Mouse (Mus musculus) liver, embryonic 11.5 days (tissue): ENCODE measurements around the gene Gda. TPM values are rescaled to one million over a fixed set of nuclear protein-coding genes. Genes with fewer than 3 reads are reported as not detected.

ENCODE experiments used
- ATAC-seq: fragments of 200-750 bp; cut with Nextera tagmentation; replicated peaks from 2 replicates; pipeline ENCODE4 v1.8.0; 2017; ENCODE audit warnings: moderate number of reproducible peaks, mild to moderate bottlenecking, moderate TSS enrichment, moderate library complexity; ENCODE audit not compliant: low FRiP score
- DNase-seq: peaks from one replicate; pipeline ENCODE4 v3.0.0-alpha.2; 2017; ENCODE audit warnings: low spot score
- H3K27ac ChIP-seq: fragments of 300-500 bp; sonication (generic); 2 replicates; pipeline ENCODE4 v1.5.1; 2014; ENCODE audit warnings: mild to moderate bottlenecking, low read depth, low read length, control low read depth
- H3K27me3 ChIP-seq: fragments of 300-500 bp; sonication (generic); replicated peaks from 2 replicates; pipeline ENCODE4 v1.6.1; 2014; ENCODE audit warnings: low read length, mixed read lengths; ENCODE audit not compliant: control insufficient read depth, insufficient read depth
- H3K36me3 ChIP-seq: fragments of 300-500 bp; sonication (generic); 2 replicates; pipeline ENCODE4 v1.6.1; 2014; ENCODE audit warnings: mild to moderate bottlenecking, low read length, moderate library complexity, mixed read lengths; ENCODE audit not compliant: control insufficient read depth, insufficient read depth
- H3K4me1 ChIP-seq: fragments of 300-500 bp; sonication (generic); replicated peaks from 2 replicates; pipeline ENCODE4 v1.6.1; 2014; ENCODE audit warnings: low read length, mixed read lengths; ENCODE audit not compliant: control insufficient read depth, insufficient read depth
- H3K4me2 ChIP-seq: fragments of 300-500 bp; sonication (generic); 2 replicates; pipeline ENCODE4 v1.6.1; 2014; ENCODE audit warnings: mild to moderate bottlenecking, control low read depth, moderate library complexity
- H3K4me3 ChIP-seq: fragments of 300-500 bp; sonication (generic); 2 replicates; pipeline ENCODE4 v1.5.1; 2014; ENCODE audit warnings: low read depth, low read length, control low read depth
- H3K9ac ChIP-seq: fragments of 300-500 bp; sonication (generic); 2 replicates; pipeline ENCODE4 v1.6.1; 2014; ENCODE audit warnings: low read depth, low read length, control low read depth
- H3K9me3 ChIP-seq: fragments of 300-500 bp; sonication (generic); 2 replicates; pipeline ENCODE4 v1.6.1; 2016; ENCODE audit warnings: low read length, inconsistent platforms, mixed read lengths; ENCODE audit not compliant: control insufficient read depth
- WGBS: fragments of 180-500 bp; shearing (Covaris S2); extraction: QIAGEN DNeasy Blood & Tissue Kit; methylation state at CpG from one replicate; pipeline ENCODE4 v1.1.7; 2014; 5-methylcytosine and 5-hydroxymethylcytosine counted together
- polyA plus RNA-seq: library from polyadenylated mRNA; unstranded; fragments of >200 nt; fragmentation: Nextera tagmentation; extraction: Ambion mirVana; gene quantifications from 2 replicates; pipeline ENCODE4 v1.2.1, GENCODE M21; 2014

Gene Gda
- polyA plus RNA-seq, 1 experiment from 2014 or later: 0.40 TPM

DNA sequence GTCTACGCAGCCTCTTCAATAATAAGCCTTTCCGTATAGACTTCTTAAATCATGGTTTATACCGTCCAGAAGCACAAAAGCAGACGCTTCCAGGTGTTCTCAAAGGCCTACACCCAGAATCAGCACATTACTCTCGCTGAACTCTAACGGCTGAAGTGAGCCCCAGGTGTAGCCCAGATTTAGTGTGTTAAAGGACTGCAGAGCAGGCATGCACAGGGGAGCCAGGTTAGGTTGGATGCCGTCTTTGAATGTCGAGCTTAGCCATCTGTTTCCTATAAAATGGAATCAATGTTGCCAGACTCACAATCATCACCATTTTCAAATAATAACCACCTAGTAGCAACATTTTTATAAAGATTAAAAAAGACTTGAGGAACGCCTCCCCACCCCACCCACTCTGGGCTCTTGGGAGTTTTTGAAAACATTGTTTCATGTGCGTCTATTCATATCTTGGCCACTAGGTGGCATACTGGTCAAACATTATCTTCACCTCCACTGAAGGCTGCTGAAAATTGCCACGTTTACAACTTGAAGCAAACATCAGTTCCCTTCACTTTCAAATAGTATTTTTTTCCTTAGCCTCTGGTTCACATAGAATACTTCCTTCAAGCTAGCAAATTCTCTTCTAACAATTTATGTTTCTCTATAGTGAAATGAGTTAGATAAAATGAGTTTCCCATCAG lies 100.0 kb downstream of the Gda start:
- Histone ChIP-seq H3K27me3 (no peaks in the 10 kb centered on the region), H3K4me3 (no peak overlapping the region), H3K27ac (no peak overlapping the region), H3K36me3 (no peaks in the 10 kb centered on the region), H3K4me2 (no peak overlapping the region), H3K9ac (no peak overlapping the region), H3K4me1 (peaks cover 7% of the 10 kb centered on the region), H3K9me3 (no peaks in the 10 kb centered on the region)
- ATAC-seq (no peak), DNase-seq (no peak)
- 54% methylated on average over 11 of the region's 11 CpGs for WGBS

DNA sequence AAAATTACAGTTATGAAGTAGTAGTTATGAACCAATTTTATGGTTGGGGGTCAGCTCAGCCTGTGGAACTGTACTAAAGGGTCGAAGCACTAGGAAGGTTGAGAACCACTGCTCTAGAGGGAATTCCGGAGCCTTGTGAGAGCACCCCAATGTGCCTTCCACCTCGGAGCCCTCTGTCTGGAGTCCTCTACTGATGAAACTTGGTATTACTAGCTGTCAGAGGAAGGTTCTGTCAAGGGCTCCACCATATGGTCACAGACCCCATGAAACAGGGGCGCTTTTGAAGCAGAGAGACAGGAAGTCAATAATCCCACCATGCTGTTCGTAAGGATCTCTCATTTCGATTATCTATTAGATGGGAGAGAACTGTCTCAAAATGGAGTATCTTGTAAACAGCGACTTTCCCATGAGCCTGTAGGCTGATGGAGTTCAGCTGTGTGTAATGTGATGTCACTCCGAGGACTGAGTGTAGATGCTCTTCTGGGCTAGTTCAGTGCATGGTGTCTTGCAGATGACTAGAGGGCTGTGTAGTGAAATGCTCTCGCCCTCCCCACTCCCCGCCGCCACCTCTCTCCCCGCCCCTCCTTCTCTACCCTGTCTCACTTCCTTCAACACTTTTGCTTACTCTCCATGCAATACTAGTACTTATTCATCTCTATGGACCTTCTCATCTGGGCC lies 100.7 kb downstream of the Gda start:
- Histone ChIP-seq H3K27me3 (no peaks in the 10 kb centered on the region), H3K4me1 (peaks cover 7% of the 10 kb centered on the region), H3K4me3 (no peak overlapping the region), H3K27ac (no peak overlapping the region), H3K4me2 (no peak overlapping the region), H3K36me3 (no peaks in the 10 kb centered on the region), H3K9me3 (no peaks in the 10 kb centered on the region), H3K9ac (no peak overlapping the region)
- no peak for DNase-seq
- no peak for ATAC-seq
- WGBS: 77% methylated on average over 12 of the region's 12 CpGs

DNA sequence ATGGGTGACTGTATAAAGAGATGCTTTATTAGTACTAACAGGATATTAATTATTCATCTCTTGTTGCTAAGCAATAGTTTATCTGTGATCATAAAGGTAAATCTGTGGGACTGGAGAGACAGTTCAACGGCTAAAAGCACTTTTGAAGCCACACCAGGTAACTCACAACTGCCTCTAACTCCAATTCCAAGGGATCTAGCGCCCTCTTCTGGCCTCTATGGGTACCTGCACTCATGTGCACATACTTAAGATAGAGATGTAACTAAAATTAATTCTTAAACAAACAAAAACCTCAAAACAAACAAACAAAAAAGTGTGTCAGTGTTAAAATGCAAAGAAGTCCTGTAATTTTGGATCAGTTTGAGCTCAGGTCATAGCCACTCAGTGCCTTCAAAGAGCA lies 101.9 kb downstream of the Gda start:
- 40% methylated on average over 2 of the region's 2 CpGs for WGBS
- H3K36me3 ChIP-seq: no peaks in the 10 kb centered on the region
- H3K27ac ChIP-seq: no peak overlapping the region
- H3K4me2 ChIP-seq: no peak overlapping the region
- no peak overlapping the region for H3K4me3 ChIP-seq
- no peaks in the 10 kb centered on the region for H3K9me3 ChIP-seq
- H3K4me1 ChIP-seq: peaks cover under 1% of the 10 kb centered on the region; the same call in 1 of the 2 replicates
- H3K27me3 ChIP-seq: no peaks in the 10 kb centered on the region
- ATAC-seq (no peak), DNase-seq (no peak)
- H3K9ac ChIP-seq: no peak overlapping the region

- Histone ChIP-seq H3K4me2 (no peak overlapping the region), H3K9me3 (no peaks in the 10 kb centered on the region), H3K4me1 (no peaks in the 10 kb centered on the region), H3K27me3 (no peaks in the 10 kb centered on the region), H3K36me3 (no peaks in the 10 kb centered on the region), H3K9ac (no peak overlapping the region), H3K27ac (no peak overlapping the region), H3K4me3 (no peak overlapping the region)
- DNase-seq (no peak), ATAC-seq (no peak)
- 90% methylated on average over 8 of the region's 8 CpGs for WGBS
Measured at GRCm38 (mm10) chr19:21370782-21371181, 102.5 kb downstream of the Gda start.

DNA sequence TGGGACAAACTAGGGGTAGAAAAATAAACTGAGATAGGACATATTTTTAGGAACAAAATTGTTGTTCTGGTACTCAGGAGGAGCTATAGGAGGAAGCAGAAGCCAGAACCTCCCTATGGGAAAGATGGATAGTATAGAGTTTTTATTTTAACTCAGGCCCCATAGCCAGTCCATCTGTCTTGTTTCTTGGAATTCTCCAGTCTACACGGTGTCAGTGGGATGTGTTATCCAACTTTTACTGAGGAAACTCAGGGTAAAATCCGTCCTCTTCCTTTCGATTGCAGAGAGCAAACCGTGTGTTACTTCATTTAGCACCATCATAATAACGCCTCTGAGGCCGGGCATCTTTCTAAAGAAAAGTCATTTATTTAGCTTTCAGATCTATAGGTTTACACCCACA lies 104.1 kb downstream of the Gda start:
- H3K27me3 ChIP-seq: no peaks in the 10 kb centered on the region
- DNase-seq (no peak), ATAC-seq (no peak)
- 85% methylated on average over 6 of the region's 6 CpGs for WGBS
- no peaks in the 10 kb centered on the region for H3K4me1 ChIP-seq
- H3K36me3 ChIP-seq: no peaks in the 10 kb centered on the region
- H3K9ac ChIP-seq: no peak overlapping the region
- no peak overlapping the region for H3K4me2 ChIP-seq
- H3K9me3 ChIP-seq: no peaks in the 10 kb centered on the region
- no peak overlapping the region for H3K4me3 ChIP-seq
- H3K27ac ChIP-seq: no peak overlapping the region

DNA sequence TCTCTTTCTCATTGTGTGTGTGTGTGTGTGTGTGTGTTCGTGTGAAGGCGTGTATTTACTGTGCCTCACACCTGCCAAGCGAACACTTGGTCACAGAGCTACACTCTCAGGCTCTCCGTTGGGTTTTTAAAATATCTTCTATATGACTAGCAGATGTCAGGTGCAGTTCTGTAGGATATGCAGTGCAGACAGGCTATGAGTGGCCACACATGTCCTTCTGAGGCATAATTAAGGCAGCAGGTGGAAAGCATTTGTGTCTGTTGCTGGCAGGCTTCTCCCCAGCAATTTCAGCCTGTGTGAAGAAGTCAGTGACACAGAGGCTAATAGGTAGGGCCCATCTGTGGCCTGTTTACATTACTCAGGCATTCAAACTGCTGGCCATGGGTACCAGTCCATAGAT lies 104.7 kb downstream of the Gda start:
- H3K4me3 ChIP-seq: no peak overlapping the region
- H3K4me1 ChIP-seq: no peaks in the 10 kb centered on the region
- 86% methylated on average over 4 of the region's 4 CpGs for WGBS
- H3K4me2 ChIP-seq: no peak overlapping the region
- no peak overlapping the region for H3K9ac ChIP-seq
- ATAC-seq (no peak), DNase-seq (no peak)
- H3K36me3 ChIP-seq: no peaks in the 10 kb centered on the region
- no peaks in the 10 kb centered on the region for H3K9me3 ChIP-seq
- no peak overlapping the region for H3K27ac ChIP-seq
- H3K27me3 ChIP-seq: no peaks in the 10 kb centered on the region

GRCm38 (mm10) chr19:21357792-21358191 lies 115.5 kb downstream of the Gda start:
- Histone ChIP-seq H3K9me3 (no peaks in the 10 kb centered on the region), H3K4me1 (no peaks in the 10 kb centered on the region), H3K36me3 (no peaks in the 10 kb centered on the region), H3K27ac (no peak overlapping the region), H3K9ac (no peak overlapping the region), H3K4me3 (no peak overlapping the region), H3K27me3 (no peaks in the 10 kb centered on the region), H3K4me2 (no peak overlapping the region)
- WGBS: 88% methylated on average over 6 of the region's 6 CpGs
- no peak for ATAC-seq
- DNase-seq: no peak

- no peak overlapping the region for H3K4me3 ChIP-seq
- WGBS: 85% methylated on average over 6 of the region's 6 CpGs
Measured at GRCm38 (mm10) chr19:21349634-21350033, 123.6 kb downstream of the Gda start.

GRCm38 (mm10) chr19:21346646-21347045 lies 126.6 kb downstream of the Gda start:
- no peak overlapping the region for H3K4me3 ChIP-seq
- no peaks in the 10 kb centered on the region for H3K4me1 ChIP-seq
- H3K27ac ChIP-seq: no peak overlapping the region
- no peak overlapping the region for H3K4me2 ChIP-seq
- H3K27me3 ChIP-seq: no peaks in the 10 kb centered on the region
- H3K9me3 ChIP-seq: no peaks in the 10 kb centered on the region
- ATAC-seq: no peak
- H3K9ac ChIP-seq: no peak overlapping the region
- no peaks in the 10 kb centered on the region for H3K36me3 ChIP-seq
- no peak for DNase-seq
- 91% methylated on average over 6 of the region's 6 CpGs for WGBS

More at GRCm38 (mm10) chr19:21349634-21350033, 123.6 kb downstream of the Gda start:
- Histone ChIP-seq H3K9me3 (no peaks in the 10 kb centered on the region), H3K9ac (no peak overlapping the region), H3K36me3 (no peaks in the 10 kb centered on the region), H3K4me2 (no peak overlapping the region), H3K27ac (no peak overlapping the region), H3K27me3 (no peaks in the 10 kb centered on the region), H3K4me1 (no peaks in the 10 kb centered on the region)
- ATAC-seq (no peak), DNase-seq (no peak)
